Mouse (Mus musculus): ENCODE measurements around the gene Fmnl3.

DNA sequence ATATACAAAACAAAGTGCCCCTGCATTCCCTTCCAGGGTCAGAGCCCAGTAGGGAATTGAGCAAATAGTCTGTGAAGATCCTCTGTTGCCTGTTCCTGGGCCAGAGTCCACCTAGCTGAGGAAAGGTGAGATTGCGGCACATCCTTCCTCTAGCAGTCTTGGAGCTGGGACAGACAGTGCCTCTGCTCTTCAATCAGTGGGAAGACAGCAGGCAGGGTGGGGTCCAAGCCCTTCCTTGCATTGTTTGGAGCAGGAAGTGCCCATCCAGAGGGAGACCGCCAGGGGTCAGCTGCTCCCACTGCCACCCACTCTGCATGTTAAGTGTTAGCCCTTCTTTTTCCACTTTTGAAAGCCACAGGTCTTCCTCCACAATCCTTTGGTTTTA, 53.0 kb downstream of the Fmnl3 start:
- no peak for TF ChIP-seq EP300 (IDR thresholded peaks at IDR 0.05; ENCODE audit: insufficient read depth, low read depth, low read length)
- TF ChIP-seq CTCF (IDR thresholded peaks at IDR 0.05; ENCODE audit: low read depth, low read length): no peak
- no peak for TF ChIP-seq POLR2A (IDR thresholded peaks at IDR 0.05; ENCODE audit: insufficient read depth, low read length)

Measured in ES-Bruce4 (cell line).